Mouse (Mus musculus) Muller cell, postnatal 12 days (primary cell): ENCODE results near the gene Tipin.
A peak's percentile ranks its signal among the peaks of the same experiment; 100 is the strongest.
"Not testable (repeated sequence)": the region's sequence is repeated elsewhere in the genome, so short reads cannot be mapped to it uniquely, and the experiment has no call there.

Experiments
- DNase-seq: peaks from one replicate; pipeline ENCODE4 v3.0.0-alpha.2; 2015; ENCODE audit errors: inconsistent ontology term

The Tipin gene

DNA sequence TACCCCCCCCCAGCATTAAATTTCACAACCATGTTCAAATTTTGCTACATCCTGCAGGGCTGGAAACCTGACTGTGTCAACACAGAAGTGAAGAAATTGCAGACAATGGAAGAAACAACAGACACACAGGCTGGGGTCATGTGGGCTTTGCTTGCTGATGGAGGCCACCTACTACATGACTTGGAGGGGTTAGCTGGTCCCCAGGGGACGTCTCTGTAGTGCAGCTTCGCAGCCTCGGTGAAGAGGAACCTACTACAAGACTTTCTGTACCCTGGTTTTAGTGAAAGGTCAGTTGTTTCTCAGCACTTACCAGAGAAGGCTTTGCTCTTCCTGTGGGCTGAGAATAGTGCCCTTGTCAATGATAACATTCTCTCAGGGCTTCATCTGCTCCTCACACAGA lies 10.1 kb upstream of the Tipin start:
- no peak for DNase-seq

DNA sequence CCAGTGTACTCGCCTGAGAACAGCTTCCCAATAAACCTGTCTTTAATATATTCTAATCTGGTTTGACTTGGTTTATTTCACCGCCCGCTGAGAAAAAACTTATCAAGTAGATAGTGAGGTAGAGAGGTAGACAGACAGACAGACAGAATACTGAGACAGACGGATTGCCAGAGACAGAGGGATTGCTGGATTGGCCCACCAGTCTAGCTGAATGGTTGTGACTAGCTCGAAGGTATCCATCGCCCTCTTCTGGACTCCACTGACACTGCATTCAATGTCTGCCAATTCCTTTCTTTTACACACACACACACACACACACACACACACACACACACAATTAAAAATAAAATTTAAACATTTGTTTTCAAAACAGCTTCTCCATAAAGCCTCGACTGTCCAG lies 8.8 kb upstream of the Tipin start:
- DNase-seq, result peak; percentile 59

DNA sequence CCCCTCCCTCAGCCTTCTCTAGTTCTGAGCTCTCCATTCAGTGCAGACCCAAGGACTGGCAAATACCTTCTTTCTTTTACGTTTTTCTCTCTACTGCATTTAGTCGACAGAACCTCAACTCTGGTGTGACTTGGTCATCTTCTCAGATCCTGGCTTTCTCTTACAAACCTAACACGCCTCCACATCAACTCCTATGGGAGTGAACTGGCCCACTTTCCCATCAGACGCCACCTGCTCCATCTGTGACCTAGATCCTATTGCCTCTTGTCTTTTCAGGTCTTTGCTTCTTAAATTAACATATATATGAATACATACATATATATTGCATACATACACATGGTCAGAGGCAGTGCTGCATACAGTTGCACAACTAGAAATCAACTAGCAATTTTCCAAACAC lies 7.6 kb upstream of the Tipin start:
- no peak for DNase-seq

DNA sequence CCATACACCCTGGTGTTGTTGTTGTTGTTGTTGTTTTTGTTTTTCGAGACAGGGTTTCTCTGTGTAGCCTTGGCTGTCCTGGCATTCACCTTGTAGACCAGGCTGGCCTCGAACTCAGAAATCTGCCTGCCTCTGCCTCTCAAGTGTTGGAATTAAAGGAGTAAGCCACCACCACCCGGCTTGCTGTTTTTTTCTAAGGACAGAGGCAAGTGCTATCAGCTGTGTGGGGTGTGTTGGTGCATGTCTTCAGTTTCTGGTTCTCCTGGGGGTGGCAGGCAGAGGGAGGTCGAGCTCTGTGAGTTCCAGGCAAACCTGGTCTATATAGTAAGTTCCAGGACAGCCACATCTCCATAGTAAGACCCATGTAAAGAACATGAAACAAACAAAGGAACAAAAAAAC lies 7.1 kb upstream of the Tipin start:
- no peak for DNase-seq

DNA sequence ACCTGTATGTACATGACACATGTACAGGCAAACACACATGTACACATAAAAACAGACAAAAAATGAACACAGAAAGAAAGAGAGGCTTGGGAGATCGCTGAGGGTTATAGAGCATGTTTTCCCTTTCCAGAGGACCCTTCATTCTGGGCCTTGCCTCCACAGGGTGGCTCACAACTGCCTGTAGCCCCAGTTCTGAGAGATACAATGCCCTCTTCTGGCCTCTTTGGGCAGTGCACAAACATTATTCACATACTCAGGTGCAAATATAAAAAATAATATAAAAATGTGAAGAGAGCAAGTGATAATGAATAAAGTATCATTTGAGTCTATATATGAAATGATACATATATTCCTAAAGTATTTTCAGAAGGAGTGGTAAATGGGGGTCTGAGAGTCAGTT lies 6.5 kb upstream of the Tipin start:
- DNase-seq, result no peak

DNA sequence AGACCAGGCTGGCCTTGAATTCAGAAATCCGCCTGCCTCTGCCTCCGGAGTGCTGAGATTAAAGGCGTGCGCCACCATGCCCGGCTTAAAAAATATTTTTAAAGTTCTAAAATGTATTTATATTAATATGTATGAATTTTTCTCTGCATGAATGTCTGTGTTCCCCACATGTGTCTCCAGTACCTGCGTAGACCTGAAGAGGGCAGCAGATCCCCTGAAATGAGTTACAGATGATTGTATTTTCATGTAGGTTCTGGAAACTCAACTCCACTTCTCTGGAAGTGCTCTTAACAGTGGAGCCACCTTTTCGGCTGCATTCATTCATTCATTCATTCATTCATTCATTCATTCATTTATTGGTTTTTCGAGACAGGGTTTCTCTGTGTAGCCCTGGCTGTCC lies 3.7 kb upstream of the Tipin start:
- DNase-seq, result peak; percentile 23

DNA sequence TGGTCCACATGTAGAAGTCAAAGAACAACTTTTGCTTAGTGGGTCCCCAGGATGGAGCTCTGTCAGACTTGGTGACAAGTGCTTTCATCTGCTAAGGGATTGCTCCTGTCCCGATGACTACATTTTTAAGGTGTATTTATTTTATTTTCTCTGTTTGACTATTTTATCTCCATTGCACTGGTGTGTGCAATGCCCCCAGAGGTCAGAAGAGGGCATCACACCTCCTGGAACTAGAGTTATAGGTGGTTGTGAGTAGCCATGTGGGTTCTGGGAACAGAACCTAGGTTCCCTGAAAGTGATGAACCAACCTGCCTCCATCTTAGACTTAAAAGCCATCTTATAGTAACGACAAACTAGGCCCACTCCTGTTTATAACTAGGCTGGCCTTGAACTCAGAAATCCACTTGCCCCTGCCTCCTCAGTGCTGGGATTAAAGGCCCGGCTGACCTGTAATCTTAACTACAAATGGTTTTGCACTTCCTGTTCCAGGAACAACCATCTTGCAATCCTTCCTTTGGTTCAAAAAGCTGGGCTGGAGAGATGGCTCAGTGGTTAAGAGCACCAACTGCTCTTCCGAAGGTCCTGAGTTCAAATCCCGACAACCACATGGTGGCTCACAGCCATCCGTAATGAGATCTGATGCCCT lies 2.6 kb upstream of the Tipin start:
- DNase-seq, result no peak

DNA sequence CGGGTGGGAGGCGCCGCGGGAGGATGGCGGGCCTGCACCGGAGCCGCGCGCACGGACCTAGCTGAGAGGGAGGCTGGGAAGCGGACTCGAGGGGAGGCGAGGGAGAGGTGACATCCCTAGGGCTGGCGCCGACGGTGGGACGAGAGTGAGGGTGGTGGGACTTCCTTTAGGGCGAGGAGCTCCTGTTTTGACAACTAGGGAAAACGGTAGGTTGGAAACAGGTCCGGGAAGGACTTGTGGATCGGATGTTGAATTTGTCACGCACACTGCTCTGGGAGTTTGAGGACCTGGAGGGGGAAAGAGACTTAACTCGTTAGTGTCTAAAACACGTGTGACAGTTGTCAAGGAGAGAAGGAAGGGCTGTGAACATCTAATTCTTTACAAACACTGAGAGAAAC lies 399 bp downstream of the Tipin start:
- no peak for DNase-seq

DNA sequence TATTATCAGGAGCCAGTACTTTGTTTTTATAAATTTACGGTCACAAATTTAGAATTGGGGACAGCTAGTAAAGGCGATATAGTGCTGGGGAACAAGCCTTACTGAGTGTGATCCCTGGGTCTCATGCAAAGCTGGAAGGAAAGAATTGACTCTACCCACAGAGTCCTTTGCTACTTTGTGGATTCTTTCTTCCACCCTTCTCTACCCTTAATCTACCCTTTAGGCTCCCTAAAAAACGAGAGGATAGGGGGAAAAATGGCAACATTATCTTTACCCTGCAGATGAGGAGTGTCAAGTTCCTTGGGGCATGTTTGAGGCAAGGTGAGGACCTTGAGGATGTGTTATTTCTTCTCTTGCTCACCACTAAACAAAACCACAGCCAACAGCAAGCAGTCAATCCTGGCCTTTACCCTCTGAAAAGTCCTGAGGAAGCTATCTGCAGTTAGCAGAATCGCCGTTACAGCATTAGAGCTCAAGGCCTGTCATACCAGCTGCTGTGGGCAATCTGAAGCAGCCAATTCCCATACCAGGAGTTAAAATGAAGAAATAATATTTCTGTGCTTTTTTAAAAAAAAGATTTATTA lies 1.1 kb downstream of the Tipin start:
- DNase-seq, result no peak

DNA sequence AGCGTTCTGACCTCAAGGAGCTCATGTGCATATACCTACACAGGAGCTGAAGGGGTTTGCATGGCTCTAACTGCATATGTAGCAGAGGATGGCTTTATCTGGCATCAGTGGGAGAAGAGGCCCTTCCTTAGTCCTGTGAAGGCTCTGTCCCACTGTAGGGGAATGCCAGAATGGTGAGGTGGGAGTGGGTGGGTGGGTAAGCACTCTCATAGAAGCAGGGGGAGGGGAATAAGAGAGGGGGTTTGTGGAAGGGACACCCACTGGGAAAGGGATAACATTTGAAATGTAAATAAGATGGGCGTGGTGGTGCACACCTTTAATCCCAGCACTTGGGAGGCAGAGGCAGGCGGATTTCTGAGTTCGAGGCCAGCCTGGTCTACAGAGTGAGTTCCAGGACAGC lies 21.7 kb downstream of the Tipin start:
- not testable (repeated sequence) for DNase-seq

DNA sequence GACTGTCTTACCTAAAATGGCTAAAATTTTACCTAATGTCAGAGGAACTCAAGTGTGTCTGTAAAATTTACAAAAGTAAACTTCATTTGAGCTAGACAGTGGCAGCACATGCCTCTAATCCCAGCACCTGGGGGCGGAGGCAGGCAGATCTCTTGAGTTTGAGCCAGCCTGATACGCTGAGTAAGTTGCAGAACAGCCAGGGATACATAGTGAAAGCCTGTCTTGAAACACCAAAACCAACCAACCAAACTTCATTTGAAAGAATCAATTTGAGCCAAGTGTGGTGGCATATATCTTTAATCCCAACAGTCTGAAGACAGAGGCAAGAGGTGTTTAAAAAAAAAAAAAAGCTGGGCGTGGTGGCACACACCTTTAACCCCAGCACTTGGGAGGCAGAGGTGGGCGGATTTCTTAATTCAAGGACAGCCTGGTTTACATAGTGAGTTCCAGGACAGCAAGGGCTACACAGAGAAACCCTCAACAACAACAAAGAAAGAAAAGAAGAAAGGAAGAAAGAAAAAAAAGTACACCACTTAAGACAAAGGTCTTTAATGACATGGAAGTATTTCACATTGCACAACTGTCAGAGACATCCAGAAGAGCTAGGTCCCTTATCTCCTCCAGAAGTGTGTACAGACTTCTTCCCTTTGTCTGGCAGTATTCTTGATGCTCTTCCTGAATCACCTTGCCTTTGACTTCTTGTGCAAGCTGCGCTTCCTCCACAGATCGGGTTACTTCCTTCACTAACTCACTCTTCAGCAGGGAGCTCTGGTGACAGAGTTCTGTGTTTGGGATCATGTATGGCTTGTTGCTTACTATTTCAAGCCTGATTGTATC lies 25.3 kb downstream of the Tipin start:
- no peak for DNase-seq

DNA sequence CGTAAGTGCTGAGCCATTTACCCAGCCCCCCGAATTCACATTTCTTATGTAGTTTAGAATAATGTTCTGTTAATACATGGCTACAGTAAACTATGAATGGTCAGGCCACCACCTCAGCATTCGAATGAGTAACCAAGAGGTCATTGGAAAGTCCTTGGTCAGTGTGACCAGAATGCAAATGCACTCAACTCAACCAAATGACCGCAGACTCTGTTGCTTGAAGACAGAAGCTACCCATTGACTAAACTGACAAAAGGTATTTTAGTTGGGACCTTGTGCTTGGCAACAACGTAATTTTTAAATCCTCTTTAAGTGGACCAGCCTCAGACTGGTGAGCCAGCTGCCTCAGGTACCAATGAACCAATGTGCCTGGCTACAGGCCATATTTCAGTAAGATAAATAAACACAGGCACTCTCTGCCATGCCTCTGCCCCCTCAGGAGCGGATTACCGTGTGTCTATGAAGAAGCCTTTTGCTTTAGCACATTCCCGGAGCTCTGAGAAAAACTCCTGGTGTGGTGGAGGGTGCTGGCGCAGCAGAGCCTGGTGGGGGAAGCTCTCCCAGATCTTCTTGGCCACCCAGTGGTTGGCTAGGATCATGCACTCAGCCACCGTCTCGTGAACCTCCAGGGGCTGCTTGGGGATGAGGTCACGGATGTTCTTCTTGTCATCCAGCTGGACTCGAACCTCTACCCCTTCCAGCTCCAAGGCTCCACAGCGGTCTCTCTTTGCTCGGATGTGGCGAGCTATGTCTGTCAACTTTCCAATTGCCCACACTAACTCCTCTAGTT lies 29.8 kb downstream of the Tipin start:
- DNase-seq, result no peak

DNA sequence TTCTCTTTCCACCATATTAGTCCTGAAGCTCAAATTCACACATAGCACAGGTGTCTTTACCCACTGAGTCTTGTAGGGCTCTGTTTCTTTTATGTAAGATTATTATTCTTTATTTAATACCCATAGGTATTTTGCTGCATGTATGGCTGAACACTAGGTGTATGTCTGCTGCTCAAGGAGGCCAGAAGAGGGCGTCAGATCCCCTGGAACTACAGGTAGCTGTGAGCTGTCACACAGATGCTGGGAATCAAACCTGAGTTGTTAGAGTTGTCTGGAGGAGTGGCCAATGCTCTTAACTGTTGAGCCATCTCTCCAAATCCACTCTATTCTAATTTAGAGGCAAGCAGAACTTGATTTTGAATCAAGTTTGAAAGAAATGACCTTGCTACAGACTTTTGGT lies 30.7 kb downstream of the Tipin start:
- no peak for DNase-seq

DNA sequence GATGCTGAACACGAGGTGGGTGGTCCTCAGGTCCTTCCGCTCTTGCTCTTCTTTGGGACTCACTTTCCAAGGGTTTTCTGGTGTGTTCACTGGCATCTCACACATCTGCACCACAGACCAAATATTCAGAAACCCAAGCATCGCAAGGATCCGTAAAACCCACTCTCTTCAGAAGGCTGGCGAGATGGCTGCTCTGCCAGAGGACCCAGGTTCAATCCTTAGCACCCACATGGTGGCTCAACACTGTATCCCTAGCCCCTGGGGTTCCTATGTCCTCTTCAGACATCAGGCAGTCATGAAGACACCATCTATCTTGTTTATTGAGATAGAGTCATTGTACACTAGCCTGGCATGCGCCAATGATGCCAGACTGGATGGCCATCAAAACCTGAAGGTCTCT lies 33.3 kb downstream of the Tipin start:
- DNase-seq, result no peak

DNA sequence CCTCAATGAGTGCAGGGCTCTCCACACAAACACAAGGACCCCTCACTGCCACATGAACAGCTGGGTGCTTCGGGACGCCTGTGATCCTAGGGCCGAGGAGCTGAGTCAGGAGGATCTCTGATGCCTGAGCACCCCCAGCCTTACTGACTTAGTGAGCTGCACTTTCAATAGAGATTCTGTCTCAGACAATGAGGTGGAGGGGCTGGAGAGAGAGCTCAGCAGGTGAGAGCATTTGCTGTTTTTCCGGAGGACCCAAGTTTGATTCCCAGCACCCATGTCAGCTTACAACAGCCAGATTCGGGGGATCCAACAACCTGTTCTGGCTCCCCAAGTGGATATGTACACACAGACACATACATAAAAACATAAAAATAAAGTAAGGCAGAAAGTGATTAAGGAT lies 35.6 kb downstream of the Tipin start:
- DNase-seq, result no peak

DNA sequence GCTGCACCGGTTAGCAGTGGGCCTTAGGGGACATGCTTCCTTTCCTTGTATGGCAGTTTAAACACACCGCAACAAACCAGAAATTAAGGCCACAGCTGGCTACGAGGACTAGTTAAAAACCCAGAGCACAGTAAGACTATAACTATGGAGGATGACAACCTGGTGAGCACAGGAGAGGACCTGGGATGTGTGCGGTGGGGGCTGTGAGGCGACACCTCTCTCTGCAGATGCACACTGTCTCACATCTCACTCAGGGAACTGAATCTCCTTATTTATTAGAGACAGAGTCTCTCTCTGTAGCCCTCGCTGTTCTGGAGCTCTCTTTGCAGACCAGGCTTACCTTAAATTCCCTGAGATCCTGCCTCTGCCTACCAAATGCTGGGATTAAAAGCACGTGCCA lies 42.6 kb downstream of the Tipin start:
- no peak for DNase-seq

DNA sequence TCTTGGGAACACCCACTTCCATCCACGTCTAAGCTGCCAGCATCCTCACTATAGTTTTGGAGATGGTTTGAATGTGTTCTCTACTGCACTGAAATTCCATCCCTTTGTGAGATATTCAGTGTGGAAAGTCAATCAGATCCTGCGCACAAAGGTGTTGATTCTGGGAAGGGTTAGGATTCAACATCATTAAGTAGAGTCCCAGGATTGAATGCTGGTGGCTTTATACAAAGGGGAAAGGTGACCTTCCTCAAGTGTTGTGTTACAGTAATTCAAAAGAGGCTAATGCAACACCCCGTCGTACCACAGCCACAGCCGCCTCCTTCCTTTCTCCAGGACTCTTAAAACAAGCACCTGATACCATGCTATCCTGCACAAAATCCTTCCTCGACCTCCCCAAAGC lies 54.4 kb downstream of the Tipin start:
- no peak for DNase-seq

DNA sequence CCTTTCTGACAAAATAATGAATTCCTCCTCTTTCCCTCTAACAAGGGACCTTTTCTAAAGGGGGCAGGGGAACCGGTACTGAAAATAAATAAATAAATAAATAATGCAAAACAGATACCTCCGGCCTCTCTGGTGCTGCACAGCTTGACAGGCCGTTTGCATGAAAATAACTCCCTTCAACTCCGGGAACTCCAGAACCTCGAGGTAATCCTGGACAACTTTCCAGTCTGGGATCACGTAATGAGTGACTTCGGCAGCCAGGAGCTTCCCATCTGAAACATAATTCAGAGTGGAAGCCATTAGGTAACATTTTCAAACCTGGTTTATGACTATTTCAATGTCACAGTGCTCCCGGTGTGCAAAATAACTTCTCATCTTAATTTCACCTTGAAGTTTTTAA lies 58.0 kb downstream of the Tipin start:
- DNase-seq, result peak; percentile 4

DNA sequence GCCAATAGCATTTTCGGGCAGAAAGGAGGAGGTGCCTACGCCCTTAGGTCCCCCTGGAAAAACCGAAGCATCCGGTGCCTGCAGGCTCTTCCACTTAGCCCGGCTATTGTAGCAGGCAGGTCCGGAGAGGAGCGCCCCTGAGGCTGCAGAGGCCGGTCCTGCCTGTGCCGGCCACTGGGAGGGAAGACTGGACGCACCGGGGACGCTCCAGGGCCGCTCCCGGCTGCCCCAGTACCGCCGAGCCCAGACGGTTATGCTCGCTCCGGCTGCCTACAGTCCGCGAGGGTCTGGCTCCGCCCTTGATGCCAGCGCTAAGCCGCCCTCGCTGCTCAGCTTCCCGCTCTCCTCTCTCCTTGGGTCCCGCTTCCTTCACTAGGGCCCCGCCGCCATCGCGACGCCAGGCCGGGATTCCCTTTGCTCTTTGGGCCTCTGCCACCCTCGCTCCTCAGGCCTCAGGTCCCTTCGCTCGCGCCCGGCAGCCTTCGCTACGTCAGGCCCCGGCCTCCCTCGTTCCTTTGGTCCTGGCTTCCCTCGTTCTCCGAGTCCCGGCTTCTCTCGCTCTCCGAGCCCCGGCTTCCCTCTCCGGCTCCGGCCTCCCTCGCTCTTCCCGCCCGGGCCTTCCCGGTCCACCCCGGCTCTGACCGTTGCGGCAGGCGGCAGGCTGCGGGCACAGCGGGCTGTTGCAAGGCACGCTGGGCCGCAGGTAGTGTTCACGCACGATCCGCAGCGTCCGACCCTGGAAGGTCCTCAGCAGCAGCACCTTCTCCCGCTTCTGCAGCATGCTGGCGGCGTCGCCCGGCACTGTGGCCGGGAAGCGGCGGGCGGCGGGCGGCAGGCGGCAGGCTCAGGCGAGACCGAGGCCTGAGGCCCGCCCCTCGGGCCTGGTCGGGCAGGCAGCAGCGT lies 59.2 kb downstream of the Tipin start:
- peak; percentile 90 for DNase-seq

DNA sequence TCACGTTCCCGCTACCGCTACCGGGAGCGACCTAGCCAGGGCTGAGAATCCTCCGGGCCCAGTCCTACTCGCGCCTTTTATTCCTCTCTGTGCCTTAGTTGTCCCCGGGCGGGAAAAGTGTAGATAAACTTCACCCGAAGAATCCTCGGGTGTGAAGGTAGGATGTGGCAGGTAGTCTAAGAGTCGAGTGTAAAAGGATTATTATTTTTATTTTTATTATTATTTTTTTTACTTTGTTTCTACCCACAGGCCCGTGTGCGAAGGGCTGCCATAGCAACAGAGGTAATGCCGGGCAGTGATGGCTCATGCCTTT lies 59.8 kb downstream of the Tipin start, which contains the start of gene Dis3l:
Gene Dis3l (minus strand): TSS at position 35 of the 313 bp plus-strand sequence.
- DNase-seq, result no peak

DNA sequence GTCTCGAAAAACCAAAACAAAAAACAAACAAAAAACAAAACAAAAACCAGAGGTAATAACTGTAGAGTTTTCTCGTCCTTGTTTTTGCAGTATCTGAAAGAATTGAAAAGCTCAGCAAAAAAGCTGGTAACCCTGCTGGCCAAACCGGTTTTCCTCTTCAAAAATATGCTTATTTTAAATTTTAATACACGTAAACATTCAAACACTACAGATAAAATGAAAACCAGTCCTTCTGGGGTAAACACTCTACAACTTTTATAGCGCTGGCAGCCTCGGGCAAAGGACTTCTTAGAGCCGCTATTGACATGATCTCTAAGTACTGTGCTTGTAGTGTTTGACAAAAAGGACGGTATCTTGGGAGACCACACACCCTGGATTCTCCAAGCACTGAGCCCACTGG lies 60.3 kb downstream of the Tipin start:
- no peak for DNase-seq
